Mouse (Mus musculus): ENCODE results near the gene Acoxl.

- no peak for TF ChIP-seq POLR2A (IDR thresholded peaks at IDR 0.05; ENCODE audit: borderline replicate concordance, control insufficient read depth, low read depth, low read length)
- no peak for TF ChIP-seq CTCF (IDR thresholded peaks at IDR 0.05; ENCODE audit: control insufficient read depth, insufficient read depth, low read length)
Observed at GRCm38 (mm10) chr2:128020908-128021193, 182.2 kb downstream of the Acoxl start.
